Mouse (Mus musculus): ENCODE results near the gene Shb. TPM values are rescaled to one million over a fixed set of nuclear protein-coding genes. Genes with fewer than 3 reads are reported as not detected.

Gene Shb
- polyA plus RNA-seq, 2 experiments = 5.0 to 8.8 TPM

DNA sequence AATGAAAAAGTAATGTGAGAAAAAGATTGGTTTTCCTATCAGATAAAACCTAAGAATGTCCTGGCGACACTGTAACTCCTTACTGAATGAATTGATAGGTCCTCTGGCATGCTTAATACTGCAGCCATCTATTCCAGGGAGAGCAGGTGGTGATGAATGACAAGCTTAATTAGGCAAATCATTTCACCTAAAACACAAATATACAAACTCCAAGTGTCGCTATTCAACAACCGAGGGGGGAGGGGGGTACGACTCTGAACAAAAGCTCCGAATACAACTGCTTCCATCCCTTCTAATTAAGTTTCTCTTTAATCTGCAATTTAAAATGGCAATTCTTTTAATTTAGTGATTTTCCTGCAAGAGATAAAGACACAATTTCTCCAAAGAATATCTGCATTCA lies 83.3 kb downstream of the Shb start:
- Histone ChIP-seq H3K27ac (no peak overlapping the region), H3K4me3 (ENCODE audit: insufficient read depth in 1 of 2, low read depth in 2 of 2, low read length in 2 of 2) (no peak overlapping the region), H3K9me3 (ENCODE audit: control insufficient read depth, low read length) (no peaks in the 10 kb centered on the region), H3K9ac (replicated peaks) (no peak overlapping the region), H3K36me3 (replicated peaks; ENCODE audit: control insufficient read depth, insufficient read depth, low read depth) (peaks cover 2% of the 10 kb centered on the region; the same call in 1 of the 2 replicates), H3K4me2 (ENCODE audit: low read depth) (no peak overlapping the region), H3K4me1 (replicated peaks; ENCODE audit: control insufficient read depth in 2 of 2, insufficient read depth in 2 of 2, low read length in 1 of 2) (peaks cover 0 to 16% of the 10 kb centered on the region in 2 experiments), H3K27me3 (ENCODE audit: control insufficient read depth, insufficient read depth, low read length) (no peaks in the 10 kb centered on the region)
- no peak for TF ChIP-seq EP300 (IDR thresholded peaks at IDR 0.05; ENCODE audit: low read depth)
- TF ChIP-seq CTCF (IDR thresholded peaks at IDR 0.05; ENCODE audit: low read depth) = no peak
- DNase-seq (ENCODE audit: low read depth in 3 of 3, low spot score in 3 of 3) = no peak
- no peak for ATAC-seq (ENCODE audit: insufficient read depth)
- 79% methylated on average over 5 of the region's 5 CpGs for WGBS (ENCODE audit: insufficient replicate concordance)

DNA sequence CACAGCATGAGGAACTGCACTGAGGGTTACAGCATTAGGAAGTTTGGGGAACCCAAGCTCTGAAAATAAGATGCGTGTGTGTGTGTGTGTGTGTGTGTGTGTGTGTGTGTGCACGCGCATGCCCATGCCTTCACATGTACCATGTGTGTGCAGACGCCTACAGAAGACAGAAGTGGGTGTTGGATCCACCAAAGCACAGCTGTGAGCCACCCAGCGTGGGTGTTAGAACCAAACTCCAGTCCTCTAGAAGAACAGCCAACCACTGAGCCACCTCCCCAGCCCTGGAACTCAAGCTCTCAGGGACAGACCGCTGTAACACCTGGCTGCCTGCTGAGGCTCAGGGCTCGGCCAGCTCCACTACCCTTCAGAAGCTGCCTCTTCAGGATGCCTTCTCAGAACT lies 83.8 kb downstream of the Shb start:
- no peaks in the 10 kb centered on the region for H3K9me3 ChIP-seq (ENCODE audit: control insufficient read depth, low read length)
- H3K4me3 ChIP-seq (ENCODE audit: insufficient read depth in 1 of 2, low read depth in 2 of 2, low read length in 2 of 2) = no peak overlapping the region
- no peaks in the 10 kb centered on the region for H3K27me3 ChIP-seq (ENCODE audit: control insufficient read depth, insufficient read depth, low read length)
- no peak for DNase-seq (ENCODE audit: low read depth in 3 of 3, low spot score in 3 of 3)
- H3K4me2 ChIP-seq (ENCODE audit: low read depth) = no peak overlapping the region
- peaks cover 0 to 12% of the 10 kb centered on the region in 2 experiments for H3K4me1 ChIP-seq (replicated peaks; ENCODE audit: control insufficient read depth in 2 of 2, insufficient read depth in 2 of 2, low read length in 1 of 2)
- H3K9ac ChIP-seq (replicated peaks) = no peak overlapping the region
- 78% methylated on average over 7 of the region's 7 CpGs for WGBS (ENCODE audit: insufficient replicate concordance)
- TF ChIP-seq CTCF (IDR thresholded peaks at IDR 0.05; ENCODE audit: low read depth) (no peak), EP300 (IDR thresholded peaks at IDR 0.05; ENCODE audit: low read depth) (no peak)
- H3K36me3 ChIP-seq (replicated peaks; ENCODE audit: control insufficient read depth, insufficient read depth, low read depth) = peaks cover 6% of the 10 kb centered on the region; the same call in 1 of the 2 replicates
- H3K27ac ChIP-seq = no peak overlapping the region
- no peak for ATAC-seq (ENCODE audit: insufficient read depth)

DNA sequence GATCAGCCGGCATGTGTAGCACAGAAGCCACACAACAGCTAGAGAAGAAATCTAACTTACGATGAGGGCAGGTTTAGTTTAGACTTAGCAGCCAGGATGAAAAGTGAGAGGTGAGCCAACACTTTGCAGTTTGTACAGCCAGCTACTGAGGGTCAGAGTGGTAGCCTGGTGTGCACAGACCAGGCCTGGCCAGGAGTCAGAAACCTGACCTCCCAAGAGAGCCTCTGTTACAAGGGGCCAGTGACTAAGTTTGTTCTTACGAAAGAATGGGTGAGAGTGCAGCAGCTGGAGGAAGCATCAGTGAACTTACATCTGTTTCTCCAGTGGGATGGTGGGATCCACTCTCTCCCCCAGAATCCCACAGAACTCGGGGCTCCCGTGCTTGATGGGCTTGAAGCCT lies 85.1 kb downstream of the Shb start:
- H3K9me3 ChIP-seq (ENCODE audit: control insufficient read depth, low read length) = no peaks in the 10 kb centered on the region
- no peak overlapping the region for H3K4me3 ChIP-seq (ENCODE audit: insufficient read depth in 1 of 2, low read depth in 2 of 2, low read length in 2 of 2)
- H3K27ac ChIP-seq = no peak overlapping the region
- TF ChIP-seq EP300 (IDR thresholded peaks at IDR 0.05; ENCODE audit: low read depth) (no peak), CTCF (IDR thresholded peaks at IDR 0.05; ENCODE audit: low read depth) (no peak)
- H3K36me3 ChIP-seq (replicated peaks; ENCODE audit: control insufficient read depth, insufficient read depth, low read depth) = peaks cover 6% of the 10 kb centered on the region; the same call in 1 of the 2 replicates
- DNase-seq (ENCODE audit: low read depth in 3 of 3, low spot score in 3 of 3) (no peak), ATAC-seq (ENCODE audit: insufficient read depth) (no peak)
- no peak overlapping the region for H3K9ac ChIP-seq (replicated peaks)
- H3K4me2 ChIP-seq (ENCODE audit: low read depth) = no peak overlapping the region
- 89% methylated on average over 5 of the region's 5 CpGs for WGBS (ENCODE audit: insufficient replicate concordance)
- H3K27me3 ChIP-seq (ENCODE audit: control insufficient read depth, insufficient read depth, low read length) = no peaks in the 10 kb centered on the region
- peaks cover 0 to 4% of the 10 kb centered on the region in 2 experiments; a peak in 3 of 4 replicates for H3K4me1 ChIP-seq (replicated peaks; ENCODE audit: control insufficient read depth in 2 of 2, insufficient read depth in 2 of 2, low read length in 1 of 2)

DNA sequence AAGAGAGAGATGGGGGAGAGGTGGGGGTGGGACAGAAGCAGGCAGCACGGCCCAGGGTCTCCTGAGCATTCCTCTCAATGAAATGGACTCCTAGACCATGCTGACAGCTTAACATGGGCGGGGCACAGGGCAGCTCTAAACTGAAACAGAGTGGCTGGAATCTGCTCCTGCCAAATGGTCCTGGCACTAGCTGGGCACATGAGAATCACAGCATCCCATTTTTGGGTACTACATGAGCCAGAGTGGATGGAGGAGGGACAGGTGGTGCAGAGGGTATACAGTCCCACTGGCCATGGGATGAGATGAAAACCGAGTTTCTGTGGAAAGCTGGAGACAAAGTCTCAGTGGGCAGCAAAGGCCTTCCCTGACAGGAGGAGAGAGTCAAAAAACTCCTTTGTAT lies 87.0 kb downstream of the Shb start:
- no peak for ATAC-seq (ENCODE audit: insufficient read depth)
- H3K4me2 ChIP-seq (ENCODE audit: low read depth) = no peak overlapping the region
- TF ChIP-seq CTCF (IDR thresholded peaks at IDR 0.05; ENCODE audit: low read depth) = no peak
- TF ChIP-seq EP300 (IDR thresholded peaks at IDR 0.05; ENCODE audit: low read depth) = no peak
- no peak overlapping the region for H3K9ac ChIP-seq (replicated peaks)
- WGBS (ENCODE audit: insufficient replicate concordance) = 53% methylated on average over 3 of the region's 3 CpGs
- no peaks in the 10 kb centered on the region for H3K27me3 ChIP-seq (ENCODE audit: control insufficient read depth, insufficient read depth, low read length)
- H3K9me3 ChIP-seq (ENCODE audit: control insufficient read depth, low read length) = no peaks in the 10 kb centered on the region
- no peak overlapping the region for H3K27ac ChIP-seq
- H3K4me3 ChIP-seq (ENCODE audit: insufficient read depth in 1 of 2, low read depth in 2 of 2, low read length in 2 of 2) = no peak overlapping the region
- peaks cover 6% of the 10 kb centered on the region; the same call in 1 of the 2 replicates for H3K36me3 ChIP-seq (replicated peaks; ENCODE audit: control insufficient read depth, insufficient read depth, low read depth)
- no peak for DNase-seq (ENCODE audit: low read depth in 3 of 3, low spot score in 3 of 3)
- H3K4me1 ChIP-seq (replicated peaks; ENCODE audit: control insufficient read depth in 2 of 2, insufficient read depth in 2 of 2, low read length in 1 of 2) = no peaks in the 10 kb centered on the region

DNA sequence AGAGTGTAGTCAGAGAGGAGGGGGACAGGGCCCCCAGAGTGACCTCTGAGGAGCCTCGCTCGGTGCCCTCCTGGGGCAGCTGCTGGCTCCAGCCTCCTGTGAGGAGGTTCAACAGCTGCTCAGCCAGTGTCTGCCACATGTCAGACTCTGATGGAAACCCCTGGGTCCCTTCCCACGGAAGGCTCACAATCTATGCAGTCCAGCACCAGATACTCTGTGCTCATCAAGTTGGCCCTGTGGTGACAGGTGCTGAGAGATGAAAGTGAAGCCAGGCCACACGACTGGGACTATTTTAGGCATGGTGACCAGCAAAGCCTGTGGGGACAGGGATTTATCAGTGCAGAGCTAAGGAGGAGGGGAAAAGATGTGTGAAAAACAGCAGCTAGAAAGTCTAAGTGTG lies 87.5 kb downstream of the Shb start:
- ATAC-seq (ENCODE audit: insufficient read depth) = no peak
- Histone ChIP-seq H3K27me3 (ENCODE audit: control insufficient read depth, insufficient read depth, low read length) (no peaks in the 10 kb centered on the region), H3K4me2 (ENCODE audit: low read depth) (no peak overlapping the region), H3K36me3 (replicated peaks; ENCODE audit: control insufficient read depth, insufficient read depth, low read depth) (peaks cover 6% of the 10 kb centered on the region; the same call in 1 of the 2 replicates), H3K4me3 (ENCODE audit: insufficient read depth in 1 of 2, low read depth in 2 of 2, low read length in 2 of 2) (no peak overlapping the region), H3K9me3 (ENCODE audit: control insufficient read depth, low read length) (no peaks in the 10 kb centered on the region), H3K9ac (replicated peaks) (no peak overlapping the region), H3K4me1 (replicated peaks; ENCODE audit: control insufficient read depth in 2 of 2, insufficient read depth in 2 of 2, low read length in 1 of 2) (no peaks in the 10 kb centered on the region), H3K27ac (no peak overlapping the region)
- DNase-seq (ENCODE audit: low read depth in 3 of 3, low spot score in 3 of 3) = no peak
- TF ChIP-seq CTCF (IDR thresholded peaks at IDR 0.05; ENCODE audit: low read depth) (no peak), EP300 (IDR thresholded peaks at IDR 0.05; ENCODE audit: low read depth) (no peak)
- 68% methylated on average over 4 of the region's 4 CpGs for WGBS (ENCODE audit: insufficient replicate concordance)
